Mouse (Mus musculus) myocyte (in vitro differentiated cells): Measurements from ENCODE around the gene Zfp418. TPM values are rescaled to one million over a fixed set of nuclear protein-coding genes. Genes with fewer than 3 reads are reported as not detected.
A peak's percentile ranks its signal among the peaks of the same experiment; 100 is the strongest.
"Not testable (repeated sequence)": the region's sequence is repeated elsewhere in the genome, so short reads cannot be mapped to it uniquely, and the experiment has no call there.

ENCODE experiments used
- H3K27me3 ChIP-seq: one replicate; pipeline ENCODE4 v1.6.1; 2011; ENCODE audit not compliant: control insufficient read depth, insufficient read depth, insufficient read length
- H3K36me3 ChIP-seq: one replicate; pipeline ENCODE4 v1.6.1; 2011; ENCODE audit not compliant: control insufficient read depth, insufficient read depth
- H3K4me2 ChIP-seq: one replicate; pipeline ENCODE4 v1.6.1; 2011; ENCODE audit warnings: low read depth, control low read depth
- H3K4me3 ChIP-seq: one replicate; pipeline ENCODE4 v1.5.1; 2011; ENCODE audit warnings: mild to moderate bottlenecking, control low read depth, moderate library complexity
- H3K79me2 ChIP-seq: one replicate; pipeline ENCODE4 v1.6.1; 2011; ENCODE audit not compliant: control insufficient read depth, insufficient read depth
- H3ac ChIP-seq: one replicate; pipeline ENCODE4 v1.6.1; 2011; ENCODE audit not compliant: control insufficient read depth, insufficient read length
- E2F4 ChIP-seq: IDR thresholded peaks from one replicate; pipeline ENCODE4 v1.6.1; 2011; ENCODE audit warnings: mild to moderate bottlenecking, control low read depth, moderate library complexity; ENCODE audit not compliant: insufficient read depth
- MYOD1 ChIP-seq, 3 experiments: IDR thresholded peaks; one replicate each; pipeline ENCODE4 v1.6.1; 2011; ENCODE audit warnings: control low read depth in 2 of 3, low read depth in 2 of 3, mild to moderate bottlenecking in 2 of 3, moderate library complexity in 1 of 3; ENCODE audit not compliant: insufficient read length in 2 of 3, control insufficient read depth in 1 of 3
- MYOG ChIP-seq, 3 experiments: IDR thresholded peaks; one replicate each; pipeline ENCODE4 v1.6.1; 2011; ENCODE audit warnings: control low read depth in 2 of 3, low read depth in 2 of 3, mild to moderate bottlenecking in 2 of 3; ENCODE audit not compliant: insufficient read length in 2 of 3, control insufficient read depth in 1 of 3, insufficient read depth in 1 of 3
- REST ChIP-seq: IDR thresholded peaks from one replicate; pipeline ENCODE4 v1.6.1; 2011; ENCODE audit warnings: mild to moderate bottlenecking, control low read depth, moderate library complexity; ENCODE audit not compliant: insufficient read depth, insufficient read length
- polyA plus RNA-seq: library from polyadenylated mRNA; unstranded; fragments of >200 nt; fragmentation: generic; extraction: Trizol; gene quantifications from one replicate; pipeline ENCODE4 v1.2.1, GENCODE M21; 2012; ENCODE audit warnings: missing spikeins

Zfp418 gene
- polyA plus RNA-seq, 1 experiment = 0.53 TPM

GRCm38 (mm10) chr7:7188191-7188942 is 17.2 kb downstream of the Zfp418 start:
- Histone ChIP-seq H3K27me3 (no peaks in the 10 kb centered on the region), H3ac (no peak overlapping the region), H3K36me3 (no peaks in the 10 kb centered on the region), H3K4me3 (peak overlapping the region; percentile 18), H3K79me2 (no peaks in the 10 kb centered on the region), H3K4me2 (peak overlapping the region; percentile 53)
- TF ChIP-seq MYOD1 (IDR thresholded peaks at IDR 0.05; ENCODE audit: control insufficient read depth in 1 of 3, insufficient read length in 2 of 3, low read depth in 2 of 3) = peak in 2 of 3 experiments; percentile 19 to 57
- peak in 1 of 3 experiments; percentile 56 for TF ChIP-seq MYOG (IDR thresholded peaks at IDR 0.05; ENCODE audit: control insufficient read depth in 1 of 3, insufficient read depth in 1 of 3, insufficient read length in 2 of 3, low read depth in 2 of 3)
- no peak for TF ChIP-seq REST
- TF ChIP-seq E2F4 = no peak

GRCm38 (mm10) chr7:7209313-7210151 is 38.4 kb downstream of the Zfp418 start, which contains the start of gene Zfp772:
Zfp772 (minus strand) TSS chr7:7209998.
- not testable (repeated sequence) for H3K27me3 ChIP-seq, H3K36me3 ChIP-seq, H3ac ChIP-seq, H3K79me2 ChIP-seq
- H3K4me3 ChIP-seq = peak within 1 kb of the TSS; percentile 33
- H3K4me2 ChIP-seq = peak within 1 kb of the TSS; percentile 81

Other genes with a start within 250 kb of the Zfp418 start
- gene Aurkc, start 176.0 kb upstream of the Zfp418 start, polyA plus RNA-seq = not detected
- gene Zfp954, start 49.8 kb upstream of the Zfp418 start, polyA plus RNA-seq = 8.9 TPM
- 0.02 TPM for gene Zfp773, start 34.6 kb upstream of the Zfp418 start, polyA plus RNA-seq
- 1.4 TPM for gene Zfp772, start 38.7 kb downstream of the Zfp418 start, polyA plus RNA-seq
- 0.06 TPM for gene Vmn2r29, start 76.0 kb downstream of the Zfp418 start, polyA plus RNA-seq
- gene Gm45844, start 107.0 kb downstream of the Zfp418 start, polyA plus RNA-seq = 0.59 TPM
- 15.8 TPM for gene Clcn4, start 129.5 kb downstream of the Zfp418 start, polyA plus RNA-seq
- gene Vmn2r30, start 166.3 kb downstream of the Zfp418 start, polyA plus RNA-seq = not detected
- not detected for gene Gm45783, start 203.2 kb downstream of the Zfp418 start, polyA plus RNA-seq
- gene Vmn2r31, start 228.4 kb downstream of the Zfp418 start, polyA plus RNA-seq = not detected